Mouse (Mus musculus): ENCODE data around the gene Pik3c2b. TPM values are rescaled to one million over a fixed set of nuclear protein-coding genes. Genes with fewer than 3 reads are reported as not detected.

Gene Pik3c2b
- polyA plus RNA-seq, 1 experiment: 1.1 TPM

DNA sequence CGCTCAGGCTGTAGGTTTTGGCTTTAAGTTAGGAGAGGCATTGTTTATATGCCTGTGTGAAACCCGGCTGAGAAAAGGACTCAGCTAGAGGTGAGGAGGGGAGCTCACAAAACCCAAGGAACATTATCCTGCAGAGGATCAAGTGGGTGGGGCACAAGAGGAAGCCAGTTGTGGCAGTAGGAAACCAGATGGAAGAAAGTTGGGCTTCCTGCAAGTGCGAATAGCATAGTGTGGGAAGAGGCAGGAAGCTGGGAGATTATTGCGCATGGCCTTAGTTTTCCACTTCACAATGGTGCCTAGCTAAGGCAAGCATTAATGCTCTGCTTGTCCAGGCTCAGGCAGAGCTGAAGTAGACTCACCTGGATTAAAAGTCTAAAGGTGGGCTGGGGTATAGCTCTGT lies 15.2 kb downstream of the Pik3c2b start:
- H3K27ac ChIP-seq (ENCODE audit: control insufficient read depth, insufficient read depth, low read depth, low read length): no peak overlapping the region
- no peak overlapping the region for H3K4me3 ChIP-seq (ENCODE audit: control insufficient read depth, low read depth, low read length)
- H3K27me3 ChIP-seq (ENCODE audit: control insufficient read depth, insufficient read depth, low read length): no peaks in the 10 kb centered on the region
- no peaks in the 10 kb centered on the region for H3K4me1 ChIP-seq (ENCODE audit: control insufficient read depth, insufficient read depth, low read length)
- TF ChIP-seq CTCF (IDR thresholded peaks at IDR 0.05; ENCODE audit: control insufficient read depth, insufficient read depth, insufficient replicate concordance, low read depth, low read length) (no peak), POLR2A (IDR thresholded peaks at IDR 0.05; ENCODE audit: control insufficient read depth, low read depth, low read length) (no peak)
- no peaks in the 10 kb centered on the region for H3K36me3 ChIP-seq (ENCODE audit: control insufficient read depth, insufficient read depth, low read length)

DNA sequence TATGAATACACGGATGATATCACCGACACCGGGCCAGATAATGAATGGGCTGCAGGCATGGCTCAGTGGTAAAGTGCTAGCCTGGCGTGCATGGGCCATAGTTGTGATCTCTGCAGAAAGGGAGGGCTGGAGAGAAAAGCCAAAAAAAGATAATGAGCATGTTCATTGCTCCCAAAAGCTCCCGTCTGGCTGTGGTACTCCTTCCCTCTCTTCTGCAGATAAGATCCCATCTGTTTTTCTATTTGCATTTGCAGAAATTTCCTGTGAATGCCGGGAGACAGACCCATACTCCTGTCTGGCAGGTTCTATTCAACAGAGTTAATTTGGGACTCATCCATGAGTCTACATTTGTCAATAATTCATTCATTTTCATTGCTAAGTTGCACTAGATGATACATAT lies 17.7 kb downstream of the Pik3c2b start:
- TF ChIP-seq CTCF (IDR thresholded peaks at IDR 0.05; ENCODE audit: control insufficient read depth, insufficient read depth, insufficient replicate concordance, low read depth, low read length): no peak
- no peak for TF ChIP-seq POLR2A (IDR thresholded peaks at IDR 0.05; ENCODE audit: control insufficient read depth, low read depth, low read length)
- Histone ChIP-seq H3K27me3 (ENCODE audit: control insufficient read depth, insufficient read depth, low read length) (no peaks in the 10 kb centered on the region), H3K4me1 (ENCODE audit: control insufficient read depth, insufficient read depth, low read length) (no peaks in the 10 kb centered on the region), H3K36me3 (ENCODE audit: control insufficient read depth, insufficient read depth, low read length) (no peaks in the 10 kb centered on the region), H3K27ac (ENCODE audit: control insufficient read depth, insufficient read depth, low read depth, low read length) (no peak overlapping the region), H3K4me3 (ENCODE audit: control insufficient read depth, low read depth, low read length) (no peak overlapping the region)

DNA sequence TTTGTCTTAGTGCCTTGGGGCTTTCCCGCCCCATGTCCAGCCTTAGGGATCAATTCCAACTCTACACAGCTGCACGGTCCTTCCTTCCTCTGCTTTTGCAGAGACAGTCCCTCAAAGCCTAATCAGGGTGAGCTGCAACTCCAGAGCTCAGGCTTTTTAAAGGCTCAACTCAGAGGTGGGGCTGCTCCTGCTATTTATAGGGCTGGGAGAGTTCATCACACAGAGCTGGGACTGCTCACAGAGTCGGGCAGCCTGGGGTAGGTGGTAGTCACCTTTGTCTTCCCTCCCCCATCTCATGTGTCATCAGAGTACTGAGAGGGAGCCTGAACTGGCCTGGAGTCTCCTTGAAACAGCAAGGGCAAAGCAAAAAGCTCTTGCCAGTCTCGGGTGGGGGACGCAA lies 22.8 kb downstream of the Pik3c2b start:
- H3K4me3 ChIP-seq (ENCODE audit: control insufficient read depth, low read depth, low read length): no peak overlapping the region
- H3K4me1 ChIP-seq (ENCODE audit: control insufficient read depth, insufficient read depth, low read length): no peaks in the 10 kb centered on the region
- no peaks in the 10 kb centered on the region for H3K36me3 ChIP-seq (ENCODE audit: control insufficient read depth, insufficient read depth, low read length)
- no peak overlapping the region for H3K27ac ChIP-seq (ENCODE audit: control insufficient read depth, insufficient read depth, low read depth, low read length)
- TF ChIP-seq CTCF (IDR thresholded peaks at IDR 0.05; ENCODE audit: control insufficient read depth, insufficient read depth, insufficient replicate concordance, low read depth, low read length) (no peak), POLR2A (IDR thresholded peaks at IDR 0.05; ENCODE audit: control insufficient read depth, low read depth, low read length) (no peak)
- H3K27me3 ChIP-seq (ENCODE audit: control insufficient read depth, insufficient read depth, low read length): no peaks in the 10 kb centered on the region

DNA sequence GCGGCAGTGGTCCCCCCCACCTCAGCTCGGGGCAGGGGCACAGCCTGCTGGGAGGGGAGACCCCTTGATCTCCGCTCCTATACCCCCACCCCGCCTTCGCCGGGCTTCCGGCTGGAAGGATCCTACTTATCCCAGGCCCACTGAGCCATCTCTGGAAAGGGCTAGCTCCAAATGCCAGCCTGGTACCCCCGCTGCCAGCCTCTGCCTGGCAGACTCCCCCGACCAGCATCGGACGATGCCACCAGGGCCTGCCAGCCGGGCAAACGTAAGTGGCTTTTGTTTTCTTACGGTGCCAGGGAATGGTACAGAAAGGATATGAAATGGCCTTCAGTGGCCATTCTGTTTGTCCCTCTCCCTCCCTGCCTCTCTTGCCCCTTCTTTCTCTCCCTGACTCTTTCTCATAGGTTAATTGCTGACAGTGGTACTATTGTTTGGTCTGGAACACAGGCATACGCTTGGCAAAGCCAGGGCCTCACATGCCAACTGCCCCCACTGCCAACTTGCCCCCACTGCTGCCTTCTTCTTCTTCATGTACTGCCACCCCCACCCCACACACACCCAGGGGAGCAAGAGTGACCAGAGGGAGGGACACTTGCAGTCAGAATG lies 23.3 kb downstream of the Pik3c2b start:
- H3K27me3 ChIP-seq (ENCODE audit: control insufficient read depth, insufficient read depth, low read length): no peaks in the 10 kb centered on the region
- no peaks in the 10 kb centered on the region for H3K4me1 ChIP-seq (ENCODE audit: control insufficient read depth, insufficient read depth, low read length)
- TF ChIP-seq CTCF (IDR thresholded peaks at IDR 0.05; ENCODE audit: control insufficient read depth, insufficient read depth, insufficient replicate concordance, low read depth, low read length) (no peak), POLR2A (IDR thresholded peaks at IDR 0.05; ENCODE audit: control insufficient read depth, low read depth, low read length) (no peak)
- no peak overlapping the region for H3K27ac ChIP-seq (ENCODE audit: control insufficient read depth, insufficient read depth, low read depth, low read length)
- no peak overlapping the region for H3K4me3 ChIP-seq (ENCODE audit: control insufficient read depth, low read depth, low read length)
- no peaks in the 10 kb centered on the region for H3K36me3 ChIP-seq (ENCODE audit: control insufficient read depth, insufficient read depth, low read length)

DNA sequence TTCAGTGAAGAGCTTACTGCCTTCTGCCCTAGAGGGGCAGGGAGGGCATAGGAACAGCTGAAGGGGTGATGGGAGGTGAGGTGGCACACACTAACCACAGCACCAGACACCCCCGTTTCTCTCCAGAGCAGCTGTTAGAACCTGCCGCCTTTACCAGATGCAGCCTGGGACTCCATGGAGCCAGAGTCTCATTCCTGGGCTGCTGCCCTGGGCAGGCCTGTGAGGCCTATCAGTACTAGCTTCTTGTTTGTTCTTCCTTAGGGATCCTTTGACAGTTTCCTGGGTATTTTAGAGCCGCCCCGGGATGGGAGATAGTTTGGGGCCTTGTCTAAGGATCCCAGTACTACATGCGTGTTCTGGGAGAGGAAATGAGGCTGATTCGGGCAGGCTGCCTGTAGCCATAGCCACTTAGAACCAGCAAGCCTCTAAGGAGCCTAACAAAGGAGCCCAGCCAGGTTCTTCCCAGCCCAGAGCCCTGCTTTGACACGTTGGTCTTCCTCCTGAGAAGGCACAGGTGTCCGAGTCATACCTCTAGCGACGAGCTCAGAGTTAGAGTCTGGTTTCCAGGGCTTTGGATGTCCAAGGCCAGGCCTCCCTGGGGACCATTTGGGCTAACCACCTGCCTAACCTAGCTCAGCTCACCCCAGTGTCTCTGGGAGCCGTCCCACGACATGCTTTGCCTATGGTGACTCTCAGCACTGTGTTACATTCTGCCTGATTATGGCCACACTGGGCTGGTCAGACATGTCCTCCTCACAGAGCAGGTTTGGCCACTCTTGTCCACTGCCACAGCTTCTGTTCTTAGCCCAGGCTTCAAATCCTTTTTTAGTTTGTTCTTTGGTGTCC lies 24.0 kb downstream of the Pik3c2b start:
- Histone ChIP-seq H3K27ac (ENCODE audit: control insufficient read depth, insufficient read depth, low read depth, low read length) (no peak overlapping the region), H3K36me3 (ENCODE audit: control insufficient read depth, insufficient read depth, low read length) (no peaks in the 10 kb centered on the region), H3K4me1 (ENCODE audit: control insufficient read depth, insufficient read depth, low read length) (no peaks in the 10 kb centered on the region), H3K4me3 (ENCODE audit: control insufficient read depth, low read depth, low read length) (no peak overlapping the region), H3K27me3 (ENCODE audit: control insufficient read depth, insufficient read depth, low read length) (no peaks in the 10 kb centered on the region)
- TF ChIP-seq CTCF (IDR thresholded peaks at IDR 0.05; ENCODE audit: control insufficient read depth, insufficient read depth, insufficient replicate concordance, low read depth, low read length) (no peak), POLR2A (IDR thresholded peaks at IDR 0.05; ENCODE audit: control insufficient read depth, low read depth, low read length) (no peak)

DNA sequence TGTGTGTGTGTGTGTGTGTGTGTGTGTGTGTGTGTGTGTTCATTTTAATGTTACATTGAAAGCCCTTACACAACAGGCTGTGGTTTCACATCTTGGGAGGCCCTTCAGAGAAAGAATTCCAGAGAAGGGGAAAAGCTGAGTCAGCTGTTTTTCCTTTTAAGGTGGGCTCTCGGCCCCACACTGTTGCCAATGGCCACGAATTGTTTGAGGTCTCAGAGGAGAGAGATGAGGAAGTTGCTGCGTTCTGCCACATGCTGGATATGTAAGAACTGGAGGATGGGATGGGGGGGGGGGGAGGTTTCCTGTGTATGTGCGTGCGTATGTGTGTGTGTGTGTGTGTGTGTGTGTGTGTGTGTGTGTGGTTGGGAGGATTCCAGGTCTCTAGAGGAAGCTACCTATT lies 24.7 kb downstream of the Pik3c2b start:
- Histone ChIP-seq H3K4me3 (ENCODE audit: control insufficient read depth, low read depth, low read length) (no peak overlapping the region), H3K36me3 (ENCODE audit: control insufficient read depth, insufficient read depth, low read length) (no peaks in the 10 kb centered on the region), H3K27me3 (ENCODE audit: control insufficient read depth, insufficient read depth, low read length) (no peaks in the 10 kb centered on the region), H3K4me1 (ENCODE audit: control insufficient read depth, insufficient read depth, low read length) (no peaks in the 10 kb centered on the region), H3K27ac (ENCODE audit: control insufficient read depth, insufficient read depth, low read depth, low read length) (no peak overlapping the region)
- TF ChIP-seq CTCF (IDR thresholded peaks at IDR 0.05; ENCODE audit: control insufficient read depth, insufficient read depth, insufficient replicate concordance, low read depth, low read length): no peak
- no peak for TF ChIP-seq POLR2A (IDR thresholded peaks at IDR 0.05; ENCODE audit: control insufficient read depth, low read depth, low read length)

DNA sequence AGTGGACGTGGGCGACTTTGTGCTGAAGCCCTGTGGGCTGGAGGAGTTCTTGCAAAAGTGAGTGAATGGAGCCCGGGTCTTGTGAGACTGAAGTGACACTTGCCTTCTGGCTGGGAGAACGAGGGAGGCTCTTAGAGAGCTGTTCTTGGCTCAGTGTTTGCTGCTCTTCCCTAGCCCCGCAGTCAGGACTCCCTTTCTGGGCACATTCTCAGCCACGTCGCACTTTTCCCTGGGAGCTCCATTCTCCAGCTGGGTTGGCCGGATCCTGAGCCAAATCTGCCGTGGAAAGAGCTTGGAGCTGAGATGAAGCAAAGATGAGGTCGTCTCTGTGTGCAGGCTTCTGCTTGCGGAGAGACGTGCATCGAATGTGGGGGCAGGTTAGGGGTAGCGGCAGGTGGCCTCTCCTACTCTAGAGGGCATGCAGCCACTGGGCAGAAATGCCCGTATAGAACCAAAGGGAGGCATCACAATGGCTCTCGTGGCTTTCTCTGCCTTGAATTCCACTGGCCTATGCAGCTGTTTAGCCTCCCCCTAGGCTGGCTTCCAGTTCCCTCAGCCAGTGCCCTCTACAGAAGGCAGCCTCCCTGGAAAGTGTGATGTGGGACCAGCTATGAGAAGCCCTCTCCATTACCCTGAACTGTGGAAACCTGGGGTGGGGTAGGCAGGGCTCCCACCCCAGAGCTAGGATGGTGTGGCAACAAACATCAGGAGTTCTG lies 26.4 kb downstream of the Pik3c2b start:
- TF ChIP-seq CTCF (IDR thresholded peaks at IDR 0.05; ENCODE audit: control insufficient read depth, insufficient read depth, insufficient replicate concordance, low read depth, low read length) (no peak), POLR2A (IDR thresholded peaks at IDR 0.05; ENCODE audit: control insufficient read depth, low read depth, low read length) (no peak)
- H3K36me3 ChIP-seq (ENCODE audit: control insufficient read depth, insufficient read depth, low read length): no peaks in the 10 kb centered on the region
- H3K4me1 ChIP-seq (ENCODE audit: control insufficient read depth, insufficient read depth, low read length): peaks cover 2% of the 10 kb centered on the region; the same call in 1 of the 2 replicates
- no peak overlapping the region for H3K4me3 ChIP-seq (ENCODE audit: control insufficient read depth, low read depth, low read length)
- H3K27me3 ChIP-seq (ENCODE audit: control insufficient read depth, insufficient read depth, low read length): no peaks in the 10 kb centered on the region
- H3K27ac ChIP-seq (ENCODE audit: control insufficient read depth, insufficient read depth, low read depth, low read length): no peak overlapping the region
